Mouse (Mus musculus) T-helper 1 cell (primary cell): Measurements from ENCODE around the gene Hao2.

Experiments
- in situ Hi-C: fragments of 300-600 bp; cut with MboI, MseI; formaldehyde crosslinking; loops from one replicate; pipeline ENCODE4 v1.15.1; 2025; ENCODE audit warnings: high pct_unique_total_duplicates

Hao2 gene

DNA sequence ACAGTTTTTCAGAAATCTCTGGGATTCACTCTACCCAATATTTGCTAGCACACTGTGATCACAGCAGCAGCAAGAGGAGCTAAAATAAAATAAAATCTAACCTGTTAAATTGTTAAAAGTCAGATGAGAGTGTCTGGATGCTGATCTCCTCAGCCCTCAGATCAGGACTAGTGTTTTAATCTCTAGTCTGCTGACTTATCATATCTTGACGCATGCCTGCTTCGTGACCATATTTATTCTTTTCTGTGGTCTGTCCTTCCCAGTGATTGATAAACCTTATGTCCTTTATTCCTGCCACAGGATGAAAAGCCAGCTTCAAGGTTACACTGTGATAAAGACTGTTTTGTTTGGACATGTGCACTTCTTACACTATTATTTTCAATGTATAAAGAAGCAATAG is 35.0 kb downstream of the Hao2 start:
- in situ Hi-C loops = no loop called here

DNA sequence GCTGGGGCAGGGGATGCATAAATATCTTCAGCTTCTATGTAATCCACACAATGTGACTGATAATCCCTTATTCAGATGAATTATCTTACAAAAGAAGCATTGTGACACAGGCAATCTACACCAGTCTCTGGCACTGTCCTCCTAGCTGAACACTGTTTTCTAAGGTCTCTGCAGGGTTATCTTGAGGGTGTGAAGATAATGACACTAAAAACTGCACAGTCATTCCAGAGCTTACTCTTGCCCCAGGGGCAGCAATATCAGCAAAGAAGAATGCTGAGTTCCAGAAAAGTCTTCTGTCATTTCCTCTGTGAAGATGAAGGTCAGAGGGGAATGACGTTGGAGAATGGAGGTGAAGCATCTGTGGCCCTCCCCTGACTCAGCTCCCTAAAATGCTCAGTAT is 36.1 kb downstream of the Hao2 start:
- in situ Hi-C loops = no loop called here

DNA sequence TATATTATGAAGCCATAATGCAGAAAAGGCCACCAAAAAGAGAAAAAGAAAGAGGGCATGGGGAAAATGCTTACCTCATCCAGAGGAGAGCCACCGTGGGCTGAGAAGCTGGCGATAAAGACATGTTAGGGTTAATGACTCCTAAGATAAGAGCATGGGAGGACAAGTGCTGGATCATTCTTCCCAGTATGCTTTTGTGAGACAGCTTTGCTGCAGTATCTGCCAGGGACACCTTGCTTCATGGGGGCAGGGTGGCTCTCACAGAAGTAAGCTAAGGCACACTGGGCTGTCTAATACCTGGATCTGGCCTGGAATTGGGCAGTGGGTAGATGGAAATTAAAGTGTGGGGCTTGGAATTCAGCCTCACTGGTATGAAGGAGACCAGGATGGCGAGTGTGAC is 37.9 kb downstream of the Hao2 start:
- in situ Hi-C loops = no loop called here

DNA sequence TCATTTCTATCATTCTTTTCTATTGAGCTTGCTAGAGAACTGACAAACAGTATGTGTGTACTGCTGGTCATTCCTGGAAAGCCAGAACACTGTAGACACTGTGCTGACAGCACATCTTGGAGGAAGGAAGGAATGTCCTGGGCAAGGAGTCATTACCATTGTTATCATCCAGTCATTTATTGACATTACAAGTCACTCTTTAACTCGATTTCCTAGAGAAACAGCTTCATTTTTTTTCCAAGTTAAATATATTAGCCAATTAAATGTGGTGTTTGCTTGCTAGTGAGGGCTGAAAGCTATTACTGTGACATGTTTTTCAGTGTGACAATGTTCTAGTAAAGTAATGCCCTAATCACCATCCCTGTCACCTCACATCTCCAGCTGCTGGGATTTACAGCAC is 39.4 kb downstream of the Hao2 start:
- in situ Hi-C loops = no loop called here

DNA sequence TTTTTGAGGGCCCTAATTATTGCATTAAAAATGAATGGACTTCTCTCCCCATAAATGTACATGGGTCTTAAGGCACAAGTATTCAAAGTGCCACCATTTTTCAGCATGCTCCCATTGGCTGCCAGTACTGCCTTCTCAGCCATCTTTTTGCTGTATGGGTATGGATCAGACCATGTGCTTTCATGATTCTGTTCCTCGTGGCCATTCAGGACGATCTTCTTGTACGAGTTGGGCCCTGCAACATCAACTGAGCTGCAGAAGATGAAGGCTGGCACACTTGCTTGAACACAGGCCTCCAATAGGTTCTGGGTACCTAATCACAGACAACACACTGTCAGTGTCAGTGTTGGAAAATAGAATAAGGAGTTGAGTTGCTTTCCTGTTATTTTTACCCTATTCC is 40.0 kb downstream of the Hao2 start:
- in situ Hi-C loops = no loop called here

DNA sequence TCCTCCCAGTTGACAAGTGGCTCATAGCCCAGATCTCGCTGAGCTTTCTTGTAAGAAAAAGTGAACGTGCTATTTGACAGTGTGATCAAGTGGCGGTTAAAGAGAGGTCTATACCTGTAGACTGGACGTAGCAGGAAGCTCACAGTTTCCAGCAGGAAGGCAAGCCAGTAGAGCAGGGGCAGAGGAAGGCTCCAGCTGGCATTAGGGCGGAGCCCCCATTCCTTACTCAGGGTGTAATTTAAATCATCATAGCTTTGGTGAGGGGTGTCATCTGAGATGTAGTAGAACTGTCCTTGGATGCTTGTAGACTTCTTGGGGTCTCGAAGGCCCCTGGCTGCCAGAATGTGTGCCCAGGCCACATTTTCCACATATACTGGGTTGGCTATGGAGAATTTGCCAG is 40.4 kb downstream of the Hao2 start:
- in situ Hi-C loops = no loop called here

DNA sequence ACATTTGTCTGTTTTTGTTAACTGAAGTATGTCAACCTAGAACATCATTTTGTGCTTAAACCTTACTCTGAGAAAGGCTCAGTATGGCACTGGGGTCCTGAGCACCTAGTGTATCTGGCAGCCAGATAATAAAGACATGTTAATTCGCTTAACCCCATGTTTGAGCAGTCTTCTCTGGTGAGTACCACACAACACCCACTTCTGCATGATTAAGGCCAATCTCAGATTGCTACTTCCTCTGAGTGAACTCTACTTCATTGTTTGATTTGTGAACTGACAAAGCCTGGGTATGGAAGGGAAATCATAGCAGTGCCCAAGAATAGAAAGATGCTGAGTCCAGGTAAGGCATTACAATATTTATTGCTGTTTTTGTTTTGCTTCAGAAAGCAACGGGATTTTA is 41.2 kb downstream of the Hao2 start:
- in situ Hi-C loops = no loop called here

DNA sequence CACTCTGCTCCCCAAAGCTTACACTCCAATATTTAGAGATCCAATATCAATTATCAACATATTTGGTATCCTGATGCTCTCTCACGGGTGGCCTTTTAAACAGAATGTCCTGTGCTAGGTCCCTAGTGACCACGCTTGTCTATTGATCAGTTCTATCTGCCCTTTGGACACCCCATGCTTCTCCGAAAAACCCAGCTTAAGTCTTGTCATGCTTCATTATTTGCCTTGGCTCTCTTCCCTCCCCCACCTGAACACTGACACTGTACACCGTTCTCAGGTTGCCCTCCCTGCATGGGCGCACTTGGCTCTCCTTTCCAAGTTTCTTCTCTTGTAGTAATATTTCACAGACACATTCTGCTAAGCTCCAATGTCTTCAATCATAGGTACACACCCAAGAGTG is 42.8 kb downstream of the Hao2 start:
- in situ Hi-C loops = no loop called here

DNA sequence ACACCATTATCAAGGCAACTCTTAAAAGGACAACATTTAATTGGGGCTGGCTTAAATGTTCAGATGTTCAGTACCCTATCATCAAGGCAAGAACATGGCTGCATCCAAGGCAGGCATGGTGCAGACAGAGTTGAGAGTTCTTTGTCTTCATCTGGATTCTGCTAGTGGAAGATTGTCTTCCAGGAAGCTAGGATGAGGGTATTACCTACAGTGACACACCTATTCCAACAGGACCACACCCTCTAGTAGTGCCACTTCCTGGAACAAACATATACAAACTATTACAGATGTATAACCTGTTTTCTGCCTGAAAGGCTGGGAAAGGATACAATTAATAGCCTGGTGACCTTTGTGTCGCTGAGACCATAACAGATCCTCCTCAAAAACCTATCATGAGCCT is 44.1 kb downstream of the Hao2 start:
- in situ Hi-C loops = no loop called here
